Mouse (Mus musculus) hindbrain, embryonic 11.5 days (tissue): ENCODE measurements around the gene Iars2. TPM values are rescaled to one million over a fixed set of nuclear protein-coding genes. Genes with fewer than 3 reads are reported as not detected.

Source experiments
- ATAC-seq: fragments of 200-750 bp; cut with Nextera tagmentation; 2 replicates; pipeline ENCODE4 v1.8.0; 2017; ENCODE audit warnings: mild to moderate bottlenecking, moderate TSS enrichment, moderate library complexity; ENCODE audit not compliant: low FRiP score
- DNase-seq: peaks from one replicate; pipeline ENCODE4 v3.0.0-alpha.2; 2015; ENCODE audit warnings: low spot score
- H3K27ac ChIP-seq: fragments of 300-500 bp; sonication (generic); 2 replicates; pipeline ENCODE4 v1.5.1; 2014; ENCODE audit warnings: mild to moderate bottlenecking, low read depth, low read length
- H3K27me3 ChIP-seq: fragments of 300-500 bp; sonication (generic); 2 replicates; pipeline ENCODE4 v1.6.1; 2014; ENCODE audit warnings: mild to moderate bottlenecking, low read length, moderate library complexity, mixed read lengths; ENCODE audit not compliant: control insufficient read depth, insufficient read depth
- H3K36me3 ChIP-seq: fragments of 300-500 bp; sonication (generic); 2 replicates; pipeline ENCODE4 v1.6.1; 2014; ENCODE audit warnings: mild to moderate bottlenecking, low read length, moderate library complexity, mixed read lengths; ENCODE audit not compliant: control insufficient read depth, insufficient read depth
- H3K4me1 ChIP-seq: fragments of 300-500 bp; sonication (generic); replicated peaks from 2 replicates; pipeline ENCODE4 v1.6.1; 2014; ENCODE audit warnings: low read length, mixed read lengths; ENCODE audit not compliant: control insufficient read depth, insufficient read depth
- H3K4me2 ChIP-seq: fragments of 300-500 bp; sonication (generic); replicated peaks from 2 replicates; pipeline ENCODE4 v1.6.1; 2014; ENCODE audit warnings: mild to moderate bottlenecking, low read depth, low read length
- H3K4me3 ChIP-seq: fragments of 300-500 bp; sonication (generic); 2 replicates; pipeline ENCODE4 v1.5.1; 2014; ENCODE audit warnings: low read depth, low read length
- H3K9ac ChIP-seq: fragments of 300-500 bp; sonication (generic); 2 replicates; pipeline ENCODE4 v1.6.1; 2014; ENCODE audit warnings: low read depth, low read length
- H3K9me3 ChIP-seq: fragments of 300-500 bp; sonication (generic); 2 replicates; pipeline ENCODE4 v1.6.1; 2016; ENCODE audit warnings: low read length; ENCODE audit not compliant: control insufficient read depth
- WGBS: fragments of 180-500 bp; shearing (Covaris S2); extraction: QIAGEN DNeasy Blood & Tissue Kit; methylation state at CpG from one replicate; pipeline ENCODE4 v1.1.7; 2014; 5-methylcytosine and 5-hydroxymethylcytosine counted together
- polyA plus RNA-seq: library from polyadenylated mRNA; unstranded; fragments of >200 nt; fragmentation: Nextera tagmentation; extraction: Ambion mirVana; gene quantifications from 2 replicates; pipeline ENCODE4 v1.2.1, GENCODE M21; 2014

Gene Iars2
- polyA plus RNA-seq, 1 experiment from 2014 or later, result 19.2 TPM

- no peak overlapping the region for H3K9ac ChIP-seq
- H3K9me3 ChIP-seq, result no peaks in the 10 kb centered on the region
- H3K4me1 ChIP-seq, result no peaks in the 10 kb centered on the region
- WGBS, result 89% methylated on average over 7 of the region's 7 CpGs
- no peak overlapping the region for H3K4me3 ChIP-seq
- no peaks in the 10 kb centered on the region for H3K27me3 ChIP-seq
- H3K27ac ChIP-seq, result no peak overlapping the region
- no peaks in the 10 kb centered on the region; the same call in 1 of the 2 replicates for H3K36me3 ChIP-seq
- no peak overlapping the region for H3K4me2 ChIP-seq
- DNase-seq, result no peak
- no peak for ATAC-seq
These were observed 32.3 kb downstream of the Iars2 start for GRCm38 (mm10) chr1:185296850-185297249.

GRCm38 (mm10) chr1:185292646-185293360, 36.4 kb downstream of the Iars2 start:
- no peaks in the 10 kb centered on the region for H3K9me3 ChIP-seq
- ATAC-seq, result no peak
- no peak overlapping the region for H3K9ac ChIP-seq
- no peak overlapping the region for H3K4me2 ChIP-seq
- H3K36me3 ChIP-seq, result no peaks in the 10 kb centered on the region; the same call in 1 of the 2 replicates
- WGBS, result 91% methylated on average over 10 of the region's 10 CpGs
- no peaks in the 10 kb centered on the region for H3K4me1 ChIP-seq
- no peak overlapping the region for H3K4me3 ChIP-seq
- no peak overlapping the region for H3K27ac ChIP-seq
- H3K27me3 ChIP-seq, result no peaks in the 10 kb centered on the region
- no peak for DNase-seq

- Histone ChIP-seq H3K9ac (no peak overlapping the region), H3K4me2 (no peak overlapping the region), H3K4me1 (no peaks in the 10 kb centered on the region), H3K27ac (no peak overlapping the region), H3K4me3 (no peak overlapping the region), H3K36me3 (no peaks in the 10 kb centered on the region; the same call in 1 of the 2 replicates), H3K27me3 (no peaks in the 10 kb centered on the region), H3K9me3 (no peaks in the 10 kb centered on the region)
- ATAC-seq, result no peak
- whole genome bisulfite sequencing, result 81% methylated on average over 4 of the region's 4 CpGs
- DNase-seq, result no peak
These were observed 37.9 kb downstream of the Iars2 start for GRCm38 (mm10) chr1:185291336-185291735.

GRCm38 (mm10) chr1:185289231-185289630, 40.0 kb downstream of the Iars2 start:
- H3K4me2 ChIP-seq, result no peak overlapping the region
- no peaks in the 10 kb centered on the region; the same call in 1 of the 2 replicates for H3K36me3 ChIP-seq
- no peaks in the 10 kb centered on the region for H3K4me1 ChIP-seq
- H3K9me3 ChIP-seq, result no peaks in the 10 kb centered on the region
- ATAC-seq (no peak), DNase-seq (no peak)
- no peak overlapping the region for H3K4me3 ChIP-seq
- 91% methylated on average over 5 of the region's 5 CpGs for WGBS
- H3K27ac ChIP-seq, result no peak overlapping the region
- no peaks in the 10 kb centered on the region for H3K27me3 ChIP-seq
- H3K9ac ChIP-seq, result no peak overlapping the region

GRCm38 (mm10) chr1:185287066-185287465, 42.1 kb downstream of the Iars2 start:
- no peak for ATAC-seq
- no peaks in the 10 kb centered on the region; the same call in 1 of the 2 replicates for H3K36me3 ChIP-seq
- H3K4me1 ChIP-seq, result no peaks in the 10 kb centered on the region
- no peak for DNase-seq
- no peaks in the 10 kb centered on the region for H3K27me3 ChIP-seq
- no peak overlapping the region for H3K27ac ChIP-seq
- WGBS, result 93% methylated on average over 20 of the region's 20 CpGs
- H3K4me2 ChIP-seq, result no peak overlapping the region
- no peak overlapping the region for H3K9ac ChIP-seq
- H3K4me3 ChIP-seq, result no peak overlapping the region
- no peaks in the 10 kb centered on the region for H3K9me3 ChIP-seq

- Histone ChIP-seq H3K4me2 (no peak overlapping the region), H3K9me3 (no peaks in the 10 kb centered on the region), H3K4me3 (no peak overlapping the region), H3K36me3 (peaks cover 2% of the 10 kb centered on the region; the same call in 1 of the 2 replicates), H3K27me3 (no peaks in the 10 kb centered on the region), H3K4me1 (no peaks in the 10 kb centered on the region), H3K9ac (no peak overlapping the region), H3K27ac (no peak overlapping the region)
- DNase-seq (no peak), ATAC-seq (no peak)
- WGBS, result 95% methylated on average over 4 of the region's 4 CpGs
These were observed 44.0 kb downstream of the Iars2 start for GRCm38 (mm10) chr1:185285171-185285570.

GRCm38 (mm10) chr1:185284740-185285139, 44.5 kb downstream of the Iars2 start:
- no peak for DNase-seq
- Histone ChIP-seq H3K27ac (no peak overlapping the region), H3K36me3 (peaks cover 2% of the 10 kb centered on the region; the same call in 1 of the 2 replicates)

GRCm38 (mm10) chr1:185283247-185283646, 45.9 kb downstream of the Iars2 start:
- no peak overlapping the region for H3K27ac ChIP-seq
- DNase-seq (no peak), ATAC-seq (no peak)
- WGBS, result 90% methylated on average over 15 of the region's 15 CpGs
- H3K4me2 ChIP-seq, result no peak overlapping the region
- no peak overlapping the region for H3K4me3 ChIP-seq
- peaks cover 10% of the 10 kb centered on the region; the same call in 1 of the 2 replicates for H3K36me3 ChIP-seq
- no peaks in the 10 kb centered on the region for H3K9me3 ChIP-seq
- H3K4me1 ChIP-seq, result no peaks in the 10 kb centered on the region
- no peak overlapping the region for H3K9ac ChIP-seq
- H3K27me3 ChIP-seq, result no peaks in the 10 kb centered on the region

More at GRCm38 (mm10) chr1:185284740-185285139, 44.5 kb downstream of the Iars2 start:
- H3K9ac ChIP-seq, result no peak overlapping the region
- no peak overlapping the region for H3K4me2 ChIP-seq
- H3K9me3 ChIP-seq, result no peaks in the 10 kb centered on the region
- no peaks in the 10 kb centered on the region for H3K4me1 ChIP-seq
- WGBS, result 92% methylated on average over 4 of the region's 4 CpGs
- no peak for ATAC-seq
- no peak overlapping the region for H3K4me3 ChIP-seq
- H3K27me3 ChIP-seq, result no peaks in the 10 kb centered on the region

GRCm38 (mm10) chr1:185282846-185283245, 46.4 kb downstream of the Iars2 start:
- no peaks in the 10 kb centered on the region for H3K27me3 ChIP-seq
- DNase-seq (no peak), ATAC-seq (no peak)
- no peak overlapping the region for H3K4me2 ChIP-seq
- 94% methylated on average over 11 of the region's 11 CpGs for WGBS
- no peaks in the 10 kb centered on the region for H3K9me3 ChIP-seq
- H3K4me1 ChIP-seq, result no peaks in the 10 kb centered on the region
- no peak overlapping the region for H3K9ac ChIP-seq
- no peak overlapping the region for H3K4me3 ChIP-seq
- H3K36me3 ChIP-seq, result peaks cover 12% of the 10 kb centered on the region; the same call in 1 of the 2 replicates
- H3K27ac ChIP-seq, result no peak overlapping the region
